Mouse (Mus musculus) ES-E14 (cell line): ENCODE measurements around the gene Tob1. TPM values are rescaled to one million over a fixed set of nuclear protein-coding genes. Genes with fewer than 3 reads are reported as not detected.

Experiments
- DNase-seq: peaks from one replicate; pipeline ENCODE4 v3.0.0-alpha.2; 2013; ENCODE audit warnings: low read depth, low spot score
- H3K27ac ChIP-seq: 2 replicates; pipeline ENCODE4 v1.5.1; 2012; ENCODE audit warnings: low read depth, mild to moderate bottlenecking, low read length, moderate library complexity, mixed read lengths; ENCODE audit not compliant: poor library complexity, insufficient read depth, severe bottlenecking
- H3K36me3 ChIP-seq: 2 replicates; pipeline ENCODE4 v1.6.1; 2012; ENCODE audit warnings: mild to moderate bottlenecking, low read length, moderate library complexity, mixed read lengths; ENCODE audit not compliant: control insufficient read depth, poor library complexity, insufficient read depth, severe bottlenecking
- H3K4me1 ChIP-seq, 2 experiments: fragments of 150-350 bp in 1 of 2; sonication (generic) in 1 of 2; 2 replicates each; pipeline ENCODE4 v1.6.1; 2012; ENCODE audit warnings: low read length in 2 of 2, mild to moderate bottlenecking in 1 of 2, mixed read lengths in 1 of 2; ENCODE audit not compliant: control insufficient read depth in 2 of 2, insufficient read depth in 2 of 2, poor library complexity in 1 of 2
- H3K4me3 ChIP-seq, 2 experiments: fragments of 150-350 bp in 1 of 2; sonication (generic) in 1 of 2; 2 replicates each; pipeline ENCODE4 v1.5.1; 2012; ENCODE audit warnings: low read length in 2 of 2, low read depth in 1 of 2, mild to moderate bottlenecking in 1 of 2, mixed read lengths in 1 of 2; ENCODE audit not compliant: insufficient read depth in 1 of 2, poor library complexity in 1 of 2, severe bottlenecking in 1 of 2
- H3K9ac ChIP-seq: 2 replicates; pipeline ENCODE4 v1.6.1; 2012; ENCODE audit warnings: low read depth, mild to moderate bottlenecking, low read length, mixed read lengths; ENCODE audit not compliant: poor library complexity, insufficient read depth, severe bottlenecking
- H3K9me3 ChIP-seq: fragments of 150-350 bp; sonication (generic); 2 replicates; pipeline ENCODE4 v1.6.1; 2012; ENCODE audit warnings: low read depth, mild to moderate bottlenecking, low read length; ENCODE audit not compliant: control insufficient read depth, insufficient read depth
- CHD2 ChIP-seq: IDR thresholded peaks from 2 replicates; pipeline ENCODE4 v1.6.1; 2014; ENCODE audit warnings: mild to moderate bottlenecking, low read depth, low read length, inconsistent platforms
- HCFC1 ChIP-seq: IDR thresholded peaks from 2 replicates; pipeline ENCODE4 v1.6.1; 2012; ENCODE audit warnings: low read length, inconsistent platforms, borderline replicate concordance; ENCODE audit not compliant: insufficient read depth
- MAFK ChIP-seq: IDR thresholded peaks from 2 replicates; pipeline ENCODE4 v1.6.1; 2014; ENCODE audit warnings: mild to moderate bottlenecking, low read depth, low read length, inconsistent platforms; ENCODE audit not compliant: insufficient read depth
- ZC3H11A ChIP-seq: IDR thresholded peaks from 2 replicates; pipeline ENCODE4 v1.6.1; 2012; ENCODE audit warnings: low read depth, mild to moderate bottlenecking, inconsistent platforms, low read length, borderline replicate concordance
- ZNF384 ChIP-seq: IDR thresholded peaks from 2 replicates; pipeline ENCODE4 v1.6.1; 2012; ENCODE audit warnings: low read depth, low read length, inconsistent platforms
- in situ Hi-C, 2 experiments: fragments of 600-800 bp; cut with MboI; formaldehyde crosslinking; loops; one replicate each; pipeline ENCODE4 v1.15.1; 2025; ENCODE audit warnings: low sequenced_read_pairs in 2 of 2, inconsistent platforms in 1 of 2; ENCODE audit not compliant: unreplicated experiment in 2 of 2
- total RNA-seq: library from RNA; depleted of rRNA; stranded (reverse); fragments of 300-350 nt; gene quantifications from 2 replicates; pipeline ENCODE4 v1.2.3, GENCODE M21; 2012; rRNA removed

Gene Tob1
- total RNA-seq, 1 experiment, result 10.8 TPM

DNA sequence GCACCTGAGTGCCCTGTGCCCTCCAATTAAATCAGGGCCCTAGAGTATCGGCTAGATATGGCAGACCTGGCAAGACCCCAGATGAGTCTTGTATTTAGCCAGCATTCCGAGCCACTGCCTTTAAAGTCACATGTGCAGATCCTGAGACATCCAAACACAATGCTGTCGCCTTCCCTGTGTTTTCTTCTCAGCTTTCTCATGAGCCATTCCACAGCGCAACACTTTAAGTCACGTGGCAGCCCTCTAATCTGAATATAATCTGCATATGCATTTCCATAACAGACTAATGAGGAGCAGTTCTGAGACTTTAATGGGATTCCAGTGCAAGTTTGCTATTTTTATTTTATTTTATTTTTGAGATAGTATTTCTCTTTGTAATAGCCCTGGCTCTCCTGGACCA, 44.5 kb downstream of the Tob1 start:
- H3K9ac ChIP-seq, result no peak overlapping the region
- TF ChIP-seq HCFC1, result no peak
- no peak for TF ChIP-seq CHD2
- TF ChIP-seq MAFK, result no peak
- no peak for TF ChIP-seq ZC3H11A
- TF ChIP-seq ZNF384, result no peak
- H3K4me3 ChIP-seq, result no peak overlapping the region
- no peaks in the 10 kb centered on the region; a peak in 1 of 4 replicates for H3K4me1 ChIP-seq
- H3K36me3 ChIP-seq, result no peaks in the 10 kb centered on the region
- in situ Hi-C loops, result no loop called here
- H3K9me3 ChIP-seq, result no peaks in the 10 kb centered on the region
- no peak for DNase-seq
- no peak overlapping the region for H3K27ac ChIP-seq

DNA sequence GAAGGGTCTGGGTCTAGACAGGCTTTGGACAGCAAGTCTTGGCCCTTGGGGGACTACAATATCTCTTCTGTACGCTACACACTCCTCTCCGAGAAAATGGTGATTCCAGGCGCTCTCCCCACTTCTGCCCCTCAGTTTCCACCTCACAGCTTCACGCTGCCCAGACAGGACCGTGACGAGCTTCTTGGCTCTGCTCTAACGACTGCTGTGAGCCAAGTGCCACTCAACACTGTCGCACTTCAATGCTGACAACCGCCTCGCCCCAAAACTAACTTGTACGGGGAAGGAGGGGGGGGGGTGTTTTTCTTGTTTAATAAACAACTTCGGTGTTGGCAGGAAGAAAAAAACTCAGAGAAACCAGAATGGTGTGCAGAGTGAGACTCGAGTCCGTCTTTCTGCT, 46.7 kb downstream of the Tob1 start:
- Histone ChIP-seq H3K27ac (no peak overlapping the region), H3K9ac (no peak overlapping the region), H3K9me3 (no peaks in the 10 kb centered on the region), H3K4me1 (no peaks in the 10 kb centered on the region; a peak in 1 of 4 replicates), H3K4me3 (no peak overlapping the region), H3K36me3 (no peaks in the 10 kb centered on the region)
- in situ Hi-C loops, result no loop called here
- TF ChIP-seq MAFK (no peak), ZNF384 (no peak), HCFC1 (no peak)
- DNase-seq, result no peak

DNA sequence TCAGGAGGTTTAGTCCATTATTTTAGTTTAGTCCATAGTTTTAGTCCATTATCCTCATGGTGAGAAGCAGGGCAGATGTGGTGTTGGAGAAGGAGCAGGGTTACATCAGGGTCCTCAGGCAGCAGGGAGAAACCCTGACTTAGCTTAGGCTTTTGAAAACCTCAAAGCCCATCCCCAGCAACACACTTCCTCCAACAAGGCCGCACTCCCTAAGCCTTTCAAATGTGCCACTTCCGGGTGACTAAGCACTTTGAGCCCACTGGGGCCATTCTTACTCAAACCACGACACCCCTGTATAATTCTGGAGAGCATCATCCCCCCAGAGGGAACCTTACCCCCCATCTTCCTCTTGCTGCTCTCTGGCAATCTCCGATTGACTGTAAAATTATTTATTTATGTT, 48.6 kb downstream of the Tob1 start:
- H3K9me3 ChIP-seq, result no peaks in the 10 kb centered on the region
- DNase-seq, result no peak
- H3K27ac ChIP-seq, result no peak overlapping the region
- H3K9ac ChIP-seq, result no peak overlapping the region
- H3K4me1 ChIP-seq, result 0 out of 4 replicates have a peak, but pooled peaks cover 0 to 5% of the 10 kb centered on the region in 2 experiments
- TF ChIP-seq ZNF384 (no peak), MAFK (no peak), ZC3H11A (no peak), HCFC1 (no peak), CHD2 (no peak)
- in situ Hi-C loops, result no loop called here
- H3K36me3 ChIP-seq, result no peaks in the 10 kb centered on the region
- no peak overlapping the region for H3K4me3 ChIP-seq

DNA sequence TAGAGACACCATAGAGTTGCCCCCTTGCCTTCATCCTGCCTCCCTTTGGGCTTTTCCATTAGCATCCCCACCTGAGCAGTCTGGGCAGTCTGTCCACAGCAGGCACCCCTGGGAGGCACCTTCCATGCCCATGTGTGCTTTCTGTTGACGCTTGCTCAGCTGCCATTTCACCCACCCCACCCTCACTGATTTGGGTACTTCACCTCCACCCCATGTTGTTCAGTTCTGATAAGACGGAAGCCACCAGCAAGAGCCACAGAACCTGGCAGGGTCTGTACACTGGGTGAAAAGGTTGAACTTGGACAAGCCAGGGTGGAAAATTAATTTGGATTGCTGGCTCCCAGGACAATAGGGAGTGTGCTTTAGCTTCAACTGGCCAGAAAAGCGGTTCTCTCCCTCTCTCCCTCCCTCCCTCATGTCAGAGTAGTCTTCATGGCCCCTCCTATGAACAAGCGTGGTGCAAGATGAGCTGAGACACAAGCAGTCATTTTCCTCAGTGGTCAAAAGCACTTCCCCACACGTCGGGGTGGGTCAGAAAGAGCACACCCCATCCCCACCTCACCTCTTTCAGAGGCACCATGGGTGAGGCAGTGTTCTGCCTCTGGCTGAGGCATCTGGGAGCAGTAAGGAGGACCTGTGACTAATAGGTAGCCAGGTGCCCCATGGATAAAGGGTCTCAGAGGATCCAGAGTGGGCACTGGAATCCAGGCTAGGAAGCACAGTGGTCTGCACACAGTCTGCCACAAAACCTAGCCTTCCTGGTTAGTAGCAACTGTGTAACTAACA, 50.5 kb downstream of the Tob1 start:
- Histone ChIP-seq H3K9ac (no peak overlapping the region), H3K4me1 (peaks cover 0 to 5% of the 10 kb centered on the region in 2 experiments; a peak in 2 of 4 replicates), H3K9me3 (no peaks in the 10 kb centered on the region), H3K4me3 (no peak overlapping the region), H3K27ac (no peak overlapping the region), H3K36me3 (no peaks in the 10 kb centered on the region)
- TF ChIP-seq ZC3H11A (no peak), MAFK (no peak), ZNF384 (no peak), CHD2 (no peak), HCFC1 (no peak)
- in situ Hi-C loops, result no loop called here
- DNase-seq, result no peak

Other genes starting within 250 kb of the Tob1 start
- gene Gm20390, start 243.2 kb upstream of the Tob1 start, total RNA-seq, result 342 and 419 TPM in 2 replicates
- gene Nme1, start 242.9 kb upstream of the Tob1 start, total RNA-seq, result 141 and 163 TPM in 2 replicates
- gene Spag9, start 215.4 kb upstream of the Tob1 start, total RNA-seq, result 16.5 and 20.9 TPM in 2 replicates
- 0.31 and 0.53 TPM in 2 replicates for gene Wfikkn2, start 34.6 kb downstream of the Tob1 start, total RNA-seq
- 0.40 TPM in 1 of 2 replicates, not detected in the other for gene Gm21885, start 70.4 kb downstream of the Tob1 start, total RNA-seq
- gene Luc7l3, start 110.5 kb downstream of the Tob1 start, total RNA-seq, result 60.3 and 66.8 TPM in 2 replicates
- gene Ankrd40, start 116.5 kb downstream of the Tob1 start, total RNA-seq, result 29.2 and 42.7 TPM in 2 replicates
- gene Abcc3, start 181.5 kb downstream of the Tob1 start, total RNA-seq, result 0.79 and 1.5 TPM in 2 replicates